In genomic region chr11:35565322-35565721, GRCm38 (mm10) we compare ENCODE assay signal across 32 mouse cellular contexts.
DNase-seq lines count a peak whose midpoint lies in the region; ATAC-seq and TF ChIP-seq lines count a peak whose summit lies in the region.
"Had no signal": no experiment of that assay in that cellular context is flagged by ENCODE, and none has a peak within 500 bp of the region (broad histone marks: within the 10 kb centered on the region; RNA-seq: fewer than 3 reads in every experiment).

No protein-coding gene starts in this region.

- no peak for TF ChIP-seq CTCF in heart, postnatal 0 days (IDR thresholded peaks at IDR 0.05; ENCODE audit: low read depth)

- H3K9me3 ChIP-seq in heart, embryonic 10.5 days: no peaks in the 10 kb centered on the region
- no peaks in the 10 kb centered on the region for H3K9me3 ChIP-seq in heart, postnatal 0 days (replicated peaks; ENCODE audit: control insufficient read depth, low read length)
- H3K9me3 ChIP-seq: forebrain, embryonic 13.5 days; hindbrain, embryonic 10.5 days; hindbrain, embryonic 15.5 days; limb, embryonic 10.5 days; limb, embryonic 15.5 days; liver, embryonic 13.5 days; megakaryocyte, embryonic 14.5 days; midbrain, embryonic 12.5 days; neural tube, embryonic 13.5 days had no signal

- H3K4me3 ChIP-seq in heart, embryonic 10.5 days: no peak overlapping the region
- no peak overlapping the region for H3K4me3 ChIP-seq in heart, postnatal 0 days (ENCODE audit: low read depth, low read length)
- H3K4me3 ChIP-seq: forebrain, embryonic 13.5 days; heart, adult 2 months; hindbrain, embryonic 10.5 days; hindbrain, embryonic 15.5 days; limb, embryonic 10.5 days; limb, embryonic 15.5 days; liver, embryonic 13.5 days; megakaryocyte, embryonic 14.5 days; midbrain, embryonic 12.5 days; myocyte; neural tube, embryonic 13.5 days had no signal

- DNase-seq in heart, adult 8-10 months (ENCODE audit: low spot score): peak; percentile 29
- no peak for DNase-seq in heart, embryonic 10.5 days (ENCODE audit: low spot score)
- peak; percentile 8 for DNase-seq in 416B (ENCODE audit: low read depth)
- peak; percentile 28 to 36 for DNase-seq in heart, adult 9 months (ENCODE audit: low spot score in 2 of 2)
- peak; percentile 55 for DNase-seq in heart, postnatal 0 days (ENCODE audit: low spot score)
- no peak for DNase-seq in right cerebral cortex, postnatal 25 days
- no peak for DNase-seq in frontal cortex, postnatal 25 days (ENCODE audit: low spot score in 2 of 2)
- DNase-seq: adrenal gland, postnatal 14 days; cerebellum, adult 11 months; cerebellum, adult 9-10 months; cerebellum, postnatal 36 days; gastrocnemius, postnatal 25 days; kidney, adult 11 months; layer of hippocampus, adult 9-11 months; liver, embryonic 13.5 days; lung, adult 18-20 months; lung, postnatal 4 days; spleen, adult 18-20 months; thymus, postnatal 4 days had no signal

- H3K27me3 ChIP-seq in heart, embryonic 10.5 days (ENCODE audit: insufficient read depth, poor library complexity, severe bottlenecking): no peaks in the 10 kb centered on the region
- no peaks in the 10 kb centered on the region for H3K27me3 ChIP-seq in heart, postnatal 0 days (ENCODE audit: control insufficient read depth, insufficient read depth, low read length)
- H3K27me3 ChIP-seq: hindbrain, embryonic 15.5 days; limb, embryonic 15.5 days; liver, embryonic 13.5 days; megakaryocyte, embryonic 14.5 days had no signal

- H3K4me2 ChIP-seq in heart, postnatal 0 days (ENCODE audit: low read depth, low read length): 0 out of 2 replicates have a peak overlapping the region, but pooled peaks have one; percentile 10
- H3K4me2 ChIP-seq: forebrain, embryonic 13.5 days; hindbrain, embryonic 15.5 days; limb, embryonic 15.5 days; liver, embryonic 13.5 days; midbrain, embryonic 12.5 days; neural tube, embryonic 13.5 days had no signal

- 31% methylated on average over 6 of the region's 6 CpGs for WGBS in heart, embryonic 10.5 days
- WGBS in heart, postnatal 0 days: 21% methylated on average over 6 of the region's 6 CpGs

- H3K9ac ChIP-seq in heart, postnatal 0 days (replicated peaks; ENCODE audit: low read depth, low read length): no peak overlapping the region
- H3K9ac ChIP-seq: forebrain, embryonic 13.5 days; hindbrain, embryonic 15.5 days; limb, embryonic 15.5 days; liver, embryonic 13.5 days; midbrain, embryonic 12.5 days; neural tube, embryonic 13.5 days had no signal

- peak; percentile 76 for ATAC-seq in heart, postnatal 0 days (ENCODE audit: insufficient read depth, low read depth)
- ATAC-seq: forebrain, embryonic 13.5 days; inflammation-experienced regulatory T-cells, adult 6 months; lung, postnatal 0 days had no signal

- H3K36me3 ChIP-seq in heart, embryonic 10.5 days: no peaks in the 10 kb centered on the region
- no peaks in the 10 kb centered on the region for H3K36me3 ChIP-seq in heart, postnatal 0 days (replicated peaks; ENCODE audit: control insufficient read depth, insufficient read depth, low read length)
- H3K36me3 ChIP-seq: hindbrain, embryonic 15.5 days; limb, embryonic 15.5 days; liver, embryonic 13.5 days; midbrain, embryonic 12.5 days; neural tube, embryonic 13.5 days had no signal

- H3K4me1 ChIP-seq in heart, embryonic 10.5 days: peaks cover 45% of the 10 kb centered on the region
- H3K4me1 ChIP-seq in heart, postnatal 0 days (ENCODE audit: control insufficient read depth, insufficient read depth): peaks cover 5% of the 10 kb centered on the region; the same call in 1 of the 2 replicates
- H3K4me1 ChIP-seq: forebrain, embryonic 13.5 days; liver, embryonic 13.5 days; megakaryocyte, embryonic 14.5 days had no signal

- no peak overlapping the region for H3K27ac ChIP-seq in heart, embryonic 10.5 days
- no peak overlapping the region; the same call in 1 of the 2 replicates for H3K27ac ChIP-seq in heart, postnatal 0 days (ENCODE audit: low read depth)
- H3K27ac ChIP-seq: forebrain, embryonic 13.5 days; heart, adult 2 months; hindbrain, embryonic 10.5 days; hindbrain, embryonic 15.5 days; kidney, postnatal 0 days; limb, embryonic 10.5 days; limb, embryonic 15.5 days; liver, embryonic 13.5 days; midbrain, embryonic 12.5 days; neural tube, embryonic 13.5 days had no signal

- TF ChIP-seq EP300 in heart, postnatal 0 days (IDR thresholded peaks at IDR 0.05; ENCODE audit: low read depth): no peak

Comparison
In these comparisons a context has a peak if more than half of its experiments do, and no peak if none do; other contexts are left out.
1. DNase-seq: peak in heart, adult 8-10 months (single experiment), 416B (single experiment), heart, adult 9 months (2 of 2) and heart, postnatal 0 days (single experiment); none in heart, embryonic 10.5 days (single experiment), right cerebral cortex, postnatal 25 days (single experiment) and frontal cortex, postnatal 25 days (0 of 2).